25 mouse cellular contexts compared by ENCODE assay signal in genomic region chr9:118175411-118175810, GRCm38 (mm10).
"Had no signal": no experiment of that assay in that cellular context is flagged by ENCODE, and none has a peak within 500 bp of the region (broad histone marks: within the 10 kb centered on the region; RNA-seq: fewer than 3 reads in every experiment).

No protein-coding gene starts in this region.

- DNase-seq: gastrocnemius, adult 2 months; gastrocnemius, postnatal 10 days; gastrocnemius, postnatal 25 days; heart, adult 2 months; heart, postnatal 4 days; kidney, adult 18-20 months; kidney, adult 8-10 months; kidney, postnatal 10 days; kidney, postnatal 25 days; kidney, postnatal 4 days; liver; liver, embryonic 13.5 days had no signal

- H3K4me1 ChIP-seq: heart, embryonic 13.5 days; heart, embryonic 15.5 days; hindbrain, embryonic 10.5 days; hindbrain, embryonic 12.5 days; intestine, embryonic 15.5 days; limb, embryonic 10.5 days; limb, embryonic 12.5 days; liver, embryonic 13.5 days; liver, embryonic 15.5 days had no signal

- H3K4me3 ChIP-seq: gastrocnemius, adult 2 months; heart, adult 2 months; heart, embryonic 13.5 days; heart, embryonic 15.5 days; hindbrain, embryonic 10.5 days; hindbrain, embryonic 12.5 days; intestine, embryonic 15.5 days; layer of hippocampus, adult 2 months; left cerebral cortex, adult 2 months; limb, embryonic 10.5 days; limb, embryonic 12.5 days; liver, embryonic 13.5 days; liver, embryonic 15.5 days had no signal

- H3K4me2 ChIP-seq: heart, embryonic 11.5 days; heart, embryonic 13.5 days; heart, embryonic 15.5 days; hindbrain, embryonic 12.5 days; hindbrain, embryonic 14.5 days; intestine, embryonic 15.5 days; limb, embryonic 12.5 days; liver, embryonic 11.5 days; liver, embryonic 13.5 days; liver, embryonic 15.5 days had no signal

- H3K9ac ChIP-seq: heart, embryonic 13.5 days; heart, embryonic 15.5 days; hindbrain, embryonic 12.5 days; hindbrain, embryonic 14.5 days; intestine, embryonic 15.5 days; limb, embryonic 12.5 days; liver, embryonic 13.5 days; liver, embryonic 15.5 days had no signal

- H3K27me3 ChIP-seq: heart, embryonic 13.5 days; heart, embryonic 15.5 days; hindbrain, embryonic 12.5 days; intestine, embryonic 15.5 days; limb, embryonic 12.5 days; liver, embryonic 13.5 days; liver, embryonic 15.5 days had no signal

- H3K9me3 ChIP-seq: heart, embryonic 15.5 days; intestine, embryonic 15.5 days; limb, embryonic 10.5 days; limb, embryonic 12.5 days; liver, embryonic 15.5 days had no signal

- H3K27ac ChIP-seq: gastrocnemius, adult 2 months; heart, adult 2 months; heart, embryonic 13.5 days; heart, embryonic 15.5 days; hindbrain, embryonic 10.5 days; hindbrain, embryonic 12.5 days; hindbrain, embryonic 14.5 days; intestine, embryonic 15.5 days; layer of hippocampus, adult 2 months; left cerebral cortex, adult 2 months; limb, embryonic 10.5 days; limb, embryonic 12.5 days; liver, embryonic 13.5 days; liver, embryonic 15.5 days had no signal

- H3K36me3 ChIP-seq: heart, embryonic 13.5 days; heart, embryonic 15.5 days; hindbrain, embryonic 10.5 days; hindbrain, embryonic 12.5 days; intestine, embryonic 15.5 days; limb, embryonic 10.5 days; limb, embryonic 12.5 days; liver, embryonic 13.5 days; liver, embryonic 15.5 days had no signal
